Mouse (Mus musculus) midbrain, embryonic 13.5 days (tissue): ENCODE results near the gene Brms1. TPM values are rescaled to one million over a fixed set of nuclear protein-coding genes. Genes with fewer than 3 reads are reported as not detected.

Experiments used
- ATAC-seq: fragments of 200-750 bp; cut with Nextera tagmentation; 2 replicates; pipeline ENCODE4 v1.8.0; 2017; ENCODE audit warnings: mild to moderate bottlenecking, moderate TSS enrichment, moderate library complexity
- H3K27ac ChIP-seq: fragments of 300-500 bp; sonication (generic); 2 replicates; pipeline ENCODE4 v1.5.1; 2015; ENCODE audit warnings: inconsistent platforms, mild to moderate bottlenecking, moderate library complexity
- H3K27me3 ChIP-seq: fragments of 300-500 bp; sonication (generic); 2 replicates; pipeline ENCODE4 v1.6.1; 2015; ENCODE audit warnings: mild to moderate bottlenecking, inconsistent platforms
- H3K36me3 ChIP-seq: fragments of 300-500 bp; sonication (generic); 2 replicates; pipeline ENCODE4 v1.6.1; 2015; ENCODE audit warnings: mild to moderate bottlenecking, inconsistent platforms
- H3K4me1 ChIP-seq: fragments of 300-500 bp; sonication (generic); replicated peaks from 2 replicates; pipeline ENCODE4 v1.6.1; 2015; ENCODE audit warnings: inconsistent platforms
- H3K4me2 ChIP-seq: fragments of 300-500 bp; sonication (generic); replicated peaks from 2 replicates; pipeline ENCODE4 v1.6.1; 2015; ENCODE audit warnings: moderate library complexity, mild to moderate bottlenecking, inconsistent platforms
- H3K4me3 ChIP-seq: fragments of 300-500 bp; sonication (generic); replicated peaks from 2 replicates; pipeline ENCODE4 v1.5.1; 2015; ENCODE audit warnings: mild to moderate bottlenecking, inconsistent platforms
- H3K9ac ChIP-seq: fragments of 300-500 bp; sonication (generic); replicated peaks from 2 replicates; pipeline ENCODE4 v1.6.1; 2015; ENCODE audit warnings: mild to moderate bottlenecking, inconsistent platforms
- H3K9me3 ChIP-seq: fragments of 300-500 bp; sonication (generic); 2 replicates; pipeline ENCODE4 v1.6.1; 2016; ENCODE audit warnings: mild to moderate bottlenecking, inconsistent platforms
- WGBS: fragments of 180-500 bp; shearing (Covaris S2); methylation state at CpG from one replicate; pipeline ENCODE4 v1.1.7; 2015; 5-methylcytosine and 5-hydroxymethylcytosine counted together
- polyA plus RNA-seq: library from polyadenylated mRNA; unstranded; fragments of >200 nt; fragmentation: Nextera tagmentation; extraction: Ambion mirVana; gene quantifications from 2 replicates; pipeline ENCODE4 v1.2.1, GENCODE M21; 2015

The Brms1 gene
- polyA plus RNA-seq, 1 experiment from 2014 or later = 58.9 TPM

GRCm38 (mm10) chr19:5017611-5018010 lies 23.5 kb upstream of the Brms1 start:
- Histone ChIP-seq H3K9ac (no peak overlapping the region), H3K4me1 (no peaks in the 10 kb centered on the region), H3K27ac (no peak overlapping the region), H3K9me3 (no peaks in the 10 kb centered on the region), H3K27me3 (peaks cover 3% of the 10 kb centered on the region; the same call in 1 of the 2 replicates), H3K36me3 (no peaks in the 10 kb centered on the region), H3K4me2 (no peak overlapping the region), H3K4me3 (no peak overlapping the region)
- ATAC-seq = no peak
- WGBS = 84% methylated on average over 4 of the region's 4 CpGs

GRCm38 (mm10) chr19:5018191-5018590 lies 23.0 kb upstream of the Brms1 start:
- ATAC-seq = no peak
- H3K36me3 ChIP-seq = no peaks in the 10 kb centered on the region
- no peak overlapping the region for H3K9ac ChIP-seq
- 0 out of 2 replicates have a peak, but pooled peaks cover under 1% of the 10 kb centered on the region for H3K4me1 ChIP-seq
- WGBS = 84% methylated on average over 3 of the region's 3 CpGs
- H3K27ac ChIP-seq = no peak overlapping the region
- H3K4me3 ChIP-seq = no peak overlapping the region
- H3K27me3 ChIP-seq = peaks cover 3% of the 10 kb centered on the region; the same call in 1 of the 2 replicates
- H3K4me2 ChIP-seq = no peak overlapping the region
- H3K9me3 ChIP-seq = no peaks in the 10 kb centered on the region

DNA sequence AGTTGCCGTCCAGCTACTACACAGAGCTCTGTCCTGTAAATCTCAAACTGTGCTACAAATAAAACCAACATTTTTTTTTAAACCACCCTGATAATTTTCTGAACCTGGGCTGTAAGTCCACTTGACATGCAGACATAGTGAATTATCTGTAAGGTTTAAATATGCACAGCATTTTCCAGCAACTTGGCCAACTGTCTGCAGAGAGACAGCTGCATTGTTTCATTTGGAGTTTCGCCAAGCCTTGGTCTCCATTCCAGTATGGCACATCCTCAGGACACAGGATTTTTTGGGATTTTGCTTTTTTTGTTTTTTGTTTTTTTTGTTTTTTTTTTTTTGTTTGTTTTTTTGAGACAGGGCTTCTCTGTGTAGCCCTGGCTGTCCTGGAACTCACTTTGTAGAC lies 19.7 kb upstream of the Brms1 start:
- H3K4me1 ChIP-seq = peaks cover 11% of the 10 kb centered on the region
- H3K4me3 ChIP-seq = no peak overlapping the region
- WGBS = 88% methylated on average over 2 of the region's 2 CpGs
- H3K27ac ChIP-seq = no peak overlapping the region
- H3K9me3 ChIP-seq = no peaks in the 10 kb centered on the region
- ATAC-seq = no peak
- H3K36me3 ChIP-seq = 0 out of 2 replicates have a peak, but pooled peaks cover 4% of the 10 kb centered on the region
- H3K9ac ChIP-seq = no peak overlapping the region
- no peaks in the 10 kb centered on the region; the same call in 1 of the 2 replicates for H3K27me3 ChIP-seq
- H3K4me2 ChIP-seq = no peak overlapping the region

GRCm38 (mm10) chr19:5023621-5024479 lies 17.3 kb upstream of the Brms1 start, which contains the start of gene Slc29a2:
Gene Slc29a2 (plus strand): TSS chr19:5023860.
- H3K9me3 ChIP-seq = no peaks in the 10 kb centered on the region
- H3K27me3 ChIP-seq = no peaks in the 10 kb centered on the region
- H3K36me3 ChIP-seq = peaks cover 23% of the 10 kb centered on the region
- under 1% methylated on average over 62 of the region's 62 CpGs for WGBS
- peak within 1 kb of the TSS; percentile 90 for H3K27ac ChIP-seq
- peak within 1 kb of the TSS; percentile 66 for H3K4me3 ChIP-seq
- peak within 1 kb of the TSS; percentile 87 for H3K4me2 ChIP-seq
- peak; percentile 95 for ATAC-seq
- peaks cover 11% of the 10 kb centered on the region for H3K4me1 ChIP-seq
- H3K9ac ChIP-seq = peak within 1 kb of the TSS; percentile 79

DNA sequence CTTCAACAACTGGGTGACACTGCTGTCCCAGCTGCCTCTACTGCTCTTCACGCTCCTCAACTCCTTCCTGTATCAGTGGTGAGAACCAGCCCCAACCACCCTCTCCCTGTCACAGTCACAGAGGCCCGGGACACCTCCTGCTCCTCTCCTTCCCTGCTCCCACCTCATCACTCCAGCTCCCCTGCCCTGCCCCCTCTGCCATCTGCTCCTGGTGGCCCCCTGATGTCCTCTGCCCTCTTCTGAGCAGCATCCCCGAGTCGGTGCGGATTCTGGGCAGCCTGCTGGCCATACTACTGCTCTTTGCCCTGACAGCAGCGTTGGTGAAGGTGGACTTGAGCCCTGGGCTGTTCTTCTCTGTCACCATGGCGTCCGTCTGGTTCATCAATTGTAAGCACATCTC lies 15.0 kb upstream of the Brms1 start:
- 90% methylated on average over 8 of the region's 8 CpGs for WGBS
- Histone ChIP-seq H3K4me3 (no peak overlapping the region), H3K27ac (no peak overlapping the region), H3K4me1 (peaks cover 11% of the 10 kb centered on the region), H3K36me3 (peaks cover 46% of the 10 kb centered on the region), H3K27me3 (no peaks in the 10 kb centered on the region), H3K9me3 (no peaks in the 10 kb centered on the region), H3K9ac (no peak overlapping the region; the same call in 1 of the 2 replicates), H3K4me2 (no peak overlapping the region)
- no peak for ATAC-seq

DNA sequence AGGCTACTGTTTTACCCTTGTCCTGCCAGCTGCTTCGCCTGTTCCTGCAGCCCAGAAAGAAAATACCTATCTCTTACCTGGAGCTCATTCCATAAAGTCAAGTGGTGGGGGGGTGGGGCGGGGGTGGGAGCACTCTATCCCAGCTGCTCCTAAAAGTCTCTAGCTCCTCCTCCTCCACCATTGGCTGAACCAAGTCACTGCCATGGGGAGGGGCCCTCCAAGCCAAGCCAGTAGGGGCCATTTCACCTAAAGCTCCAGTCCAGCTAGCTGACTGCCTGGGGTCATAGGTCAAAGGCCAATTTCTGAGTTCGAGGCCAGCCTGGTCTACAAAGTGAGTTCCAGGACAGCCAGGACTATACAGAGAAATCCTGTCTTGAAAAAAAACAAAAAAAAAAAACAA lies 8.5 kb upstream of the Brms1 start:
- Histone ChIP-seq H3K36me3 (peaks cover 39% of the 10 kb centered on the region), H3K4me3 (no peak overlapping the region), H3K9me3 (no peaks in the 10 kb centered on the region), H3K27me3 (no peaks in the 10 kb centered on the region), H3K9ac (no peak overlapping the region), H3K4me1 (no peaks in the 10 kb centered on the region; the same call in 1 of the 2 replicates), H3K4me2 (no peak overlapping the region), H3K27ac (no peak overlapping the region)
- whole genome bisulfite sequencing = 84% methylated on average over 3 of the region's 3 CpGs
- no peak for ATAC-seq

DNA sequence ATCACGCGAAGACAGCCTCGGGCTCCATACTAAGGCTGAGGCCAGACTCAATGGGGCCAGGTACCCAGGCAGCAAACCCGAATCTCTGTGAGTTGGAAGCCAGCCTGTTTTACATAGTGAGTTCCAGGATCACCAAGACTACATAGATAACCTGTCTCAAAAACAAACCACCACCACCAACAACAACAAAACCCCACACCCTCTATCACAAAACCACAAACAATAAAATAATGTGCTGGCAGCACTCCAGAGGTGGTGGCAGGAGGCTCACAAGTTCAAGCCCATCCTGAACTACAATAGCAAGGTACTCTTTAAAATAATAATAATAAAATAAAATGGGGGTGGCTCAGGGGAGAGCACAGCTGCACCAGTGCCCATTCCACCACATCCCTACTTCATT lies 4.6 kb upstream of the Brms1 start:
- peaks cover 22% of the 10 kb centered on the region for H3K4me1 ChIP-seq
- H3K4me3 ChIP-seq = no peak overlapping the region
- no peak for ATAC-seq
- H3K27me3 ChIP-seq = no peaks in the 10 kb centered on the region
- 87% methylated on average over 4 of the region's 4 CpGs for WGBS
- H3K4me2 ChIP-seq = no peak overlapping the region
- H3K27ac ChIP-seq = no peak overlapping the region
- peaks cover 3% of the 10 kb centered on the region for H3K36me3 ChIP-seq
- no peaks in the 10 kb centered on the region for H3K9me3 ChIP-seq
- no peak overlapping the region for H3K9ac ChIP-seq

- peak; percentile 21 for ATAC-seq
- 5% methylated on average over 32 of the region's 32 CpGs for whole genome bisulfite sequencing
These were observed 3.2 kb upstream of the Brms1 start for GRCm38 (mm10) chr19:5037678-5038571.

GRCm38 (mm10) chr19:5038709-5039156 lies 2.4 kb upstream of the Brms1 start, which contains the start of the genes B4gat1 and AC124502.3:
Gene B4gat1 (plus strand): TSS chr19:5038826.
Gene AC124502.3 (plus strand): TSS chr19:5038891.
- Histone ChIP-seq H3K4me1 (peaks cover 36% of the 10 kb centered on the region), H3K27ac (peak within 1 kb of the TSS; percentile 90), H3K9ac (peak within 1 kb of the TSS; percentile 94), H3K36me3 (peaks cover 12% of the 10 kb centered on the region), H3K9me3 (no peaks in the 10 kb centered on the region), H3K4me2 (peak within 1 kb of the TSS; percentile 98), H3K27me3 (no peaks in the 10 kb centered on the region), H3K4me3 (peak within 1 kb of the TSS; percentile 81)
- WGBS = 0% methylated on average over 44 of the region's 44 CpGs
- ATAC-seq = peak; percentile 91

More at GRCm38 (mm10) chr19:5037678-5038571, 3.2 kb upstream of the Brms1 start:
- Histone ChIP-seq H3K4me3 (peak overlapping the region; percentile 81), H3K36me3 (peaks cover 7% of the 10 kb centered on the region; the same call in 1 of the 2 replicates), H3K27ac (peak overlapping the region; percentile 90), H3K9me3 (no peaks in the 10 kb centered on the region), H3K9ac (peak overlapping the region; percentile 94), H3K4me1 (peaks cover 36% of the 10 kb centered on the region), H3K27me3 (no peaks in the 10 kb centered on the region), H3K4me2 (peak overlapping the region; percentile 98)

GRCm38 (mm10) chr19:5039301-5040114 lies 1.6 kb upstream of the Brms1 start:
- H3K27me3 ChIP-seq = no peaks in the 10 kb centered on the region
- peak; percentile 26; the same call in 1 of the 2 replicates for ATAC-seq
- WGBS = 12% methylated on average over 41 of the region's 41 CpGs

GRCm38 (mm10) chr19:5041588-5041987 lies 434 bp downstream of the Brms1 start:
- Histone ChIP-seq H3K27ac (0 out of 2 replicates have a peak overlapping the region, but pooled peaks have one; percentile 27), H3K36me3 (peaks cover 25% of the 10 kb centered on the region), H3K4me2 (peak overlapping the region; percentile 98), H3K4me1 (peaks cover 36% of the 10 kb centered on the region), H3K4me3 (peak overlapping the region; percentile 81), H3K9ac (peak overlapping the region; percentile 94), H3K27me3 (no peaks in the 10 kb centered on the region), H3K9me3 (no peaks in the 10 kb centered on the region)
- ATAC-seq = no peak; the same call in 1 of the 2 replicates
- WGBS = 2% methylated on average over 16 of the region's 16 CpGs

More at GRCm38 (mm10) chr19:5039301-5040114, 1.6 kb upstream of the Brms1 start:
- Histone ChIP-seq H3K4me2 (peak overlapping the region; percentile 98), H3K9ac (peak overlapping the region; percentile 94), H3K36me3 (peaks cover 17% of the 10 kb centered on the region), H3K9me3 (no peaks in the 10 kb centered on the region), H3K4me3 (peak overlapping the region; percentile 81), H3K4me1 (peaks cover 36% of the 10 kb centered on the region), H3K27ac (peak overlapping the region; percentile 90)
